Mouse (Mus musculus) brain, embryonic 14.5 days (tissue): Measurements from ENCODE around the gene Eras.
"Not testable (repeated sequence)": the region's sequence is repeated elsewhere in the genome, so short reads cannot be mapped to it uniquely, and the experiment has no call there.

Experiments used
- CTCF ChIP-seq: fragments of 200-500 bp; IDR thresholded peaks from 2 replicates; pipeline ENCODE4 v1.5.1; 2012; ENCODE audit warnings: inconsistent platforms, mild to moderate bottlenecking, moderate library complexity, borderline replicate concordance; ENCODE audit not compliant: insufficient read depth, insufficient read length; ENCODE audit errors: extremely low read depth
- POLR2A ChIP-seq: fragments of 200-500 bp; IDR thresholded peaks from 2 replicates; pipeline ENCODE4 v1.6.1; 2012; ENCODE audit warnings: mild to moderate bottlenecking, inconsistent platforms, borderline replicate concordance; ENCODE audit not compliant: poor library complexity, insufficient read depth, insufficient read length, severe bottlenecking; ENCODE audit errors: extremely low read depth

DNA sequence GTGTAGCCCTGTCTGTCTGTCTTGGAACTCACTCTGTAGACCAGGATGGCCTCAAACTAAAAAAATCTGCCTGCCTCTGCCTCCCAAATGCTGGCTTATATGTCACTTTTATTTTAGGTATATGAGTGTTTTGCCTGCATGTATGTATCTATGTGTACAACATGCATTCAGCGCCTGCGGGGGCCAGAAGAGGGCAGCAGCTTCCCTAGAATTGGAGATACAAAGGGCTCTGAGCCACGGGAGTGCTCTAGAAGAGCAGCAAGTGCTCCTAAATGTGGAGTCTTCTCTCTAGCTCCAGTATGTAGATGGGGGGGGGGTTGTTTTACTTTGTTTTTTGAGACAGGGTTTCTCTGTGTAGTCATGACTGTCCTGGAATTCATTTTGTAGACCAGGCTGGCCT, 12.7 kb downstream of the Eras start:
- peak; percentile 11; the same call in 1 of the 2 replicates for TF ChIP-seq CTCF
- not testable (repeated sequence) for TF ChIP-seq POLR2A
